Comparison of ENCODE assay signal across 8 mouse cellular contexts in the genomic region with DNA sequence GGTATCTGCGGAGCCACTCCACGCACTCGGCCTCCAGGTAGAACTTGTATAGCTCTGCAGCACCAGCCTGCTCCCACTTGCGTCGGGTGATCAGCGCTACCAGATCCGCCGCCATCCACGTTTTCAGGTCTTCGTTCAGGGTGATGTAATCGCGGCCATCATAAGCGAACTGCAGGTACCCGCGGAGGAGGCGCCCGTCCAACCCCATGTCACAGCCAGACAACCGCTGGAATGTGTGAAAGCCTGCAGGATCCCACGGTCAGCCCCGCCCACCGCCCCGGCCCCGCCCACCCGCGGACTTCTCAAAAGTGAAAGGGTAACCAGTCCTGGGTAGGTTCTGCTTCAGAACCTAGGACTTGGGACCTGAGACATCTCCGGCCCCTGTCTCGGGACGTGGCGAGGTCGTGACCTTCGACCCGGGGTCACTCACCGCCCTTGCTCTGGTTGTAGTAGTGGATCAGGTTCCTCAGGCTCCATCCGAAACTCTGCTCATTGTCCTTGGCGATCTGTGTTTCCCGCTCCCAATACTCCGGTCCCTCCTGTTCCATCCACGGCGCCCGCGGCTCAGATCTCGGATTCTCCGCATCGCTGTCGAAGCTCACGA. TPM values are rescaled to one million over a fixed set of nuclear protein-coding genes. Genes with fewer than 3 reads are reported as not detected.
DNase-seq lines count a peak whose midpoint lies in the region; ATAC-seq and TF ChIP-seq lines count a peak whose summit lies in the region.

No protein-coding gene starts in this region.

- no peaks in the 10 kb centered on the region for H3K36me3 ChIP-seq in forebrain, embryonic 16.5 days (ENCODE audit: control insufficient read depth, insufficient read depth)
- H3K36me3 ChIP-seq in lung, embryonic 14.5 days (ENCODE audit: insufficient read depth): no peaks in the 10 kb centered on the region
- no peaks in the 10 kb centered on the region for H3K36me3 ChIP-seq in neural tube, embryonic 14.5 days (ENCODE audit: control insufficient read depth, insufficient read depth, low read length)

- no peaks in the 10 kb centered on the region for H3K9me3 ChIP-seq in forebrain, embryonic 16.5 days (ENCODE audit: control insufficient read depth, low read length)
- H3K9me3 ChIP-seq in lung, embryonic 14.5 days (ENCODE audit: low read depth, low read length): no peaks in the 10 kb centered on the region
- no peaks in the 10 kb centered on the region for H3K9me3 ChIP-seq in neural tube, embryonic 14.5 days (ENCODE audit: control insufficient read depth, low read length)

- peak; percentile 64 for ATAC-seq in forebrain, embryonic 16.5 days
- ATAC-seq in lung, embryonic 14.5 days (ENCODE audit: insufficient read depth): peak; percentile 81
- peak; percentile 80 for ATAC-seq in neural tube, embryonic 14.5 days (ENCODE audit: low read depth)

- intact Hi-C loops in left cerebral cortex, adult 2 months (cut with DNase I): no loop called here
- intact Hi-C loops in left cerebral cortex, postnatal 25 days (cut with DNase I): no loop called here

- H3K4me1 ChIP-seq in forebrain, embryonic 16.5 days (replicated peaks; ENCODE audit: control insufficient read depth, insufficient read depth, low read length): peaks cover 6% of the 10 kb centered on the region
- H3K4me1 ChIP-seq in lung, embryonic 14.5 days (ENCODE audit: insufficient read depth): no peaks in the 10 kb centered on the region
- H3K4me1 ChIP-seq in neural tube, embryonic 14.5 days (ENCODE audit: control insufficient read depth, insufficient read depth, low read length): peaks cover 3% of the 10 kb centered on the region; the same call in 1 of the 2 replicates

- DNase-seq in left cerebral cortex, adult 2 months (ENCODE audit: extremely low spot score in 1 of 2, low spot score in 2 of 2): peak in 1 of 2 experiments; percentile 32
- DNase-seq in left cerebral cortex, adult 8-10 months (ENCODE audit: low spot score in 2 of 2): no peak
- peak; percentile 47 for DNase-seq in adrenal gland, postnatal 14 days
- peak; percentile 77 for DNase-seq in kidney, adult 11 months
- DNase-seq in lung, embryonic 14.5 days: peak; percentile 63
- no peak for DNase-seq in left cerebral cortex, postnatal 25 days (ENCODE audit: low spot score in 2 of 2)

- WGBS in forebrain, embryonic 16.5 days: under 1% methylated on average over 46 of the region's 46 CpGs
- WGBS in lung, embryonic 14.5 days: under 1% methylated on average over 46 of the region's 46 CpGs
- WGBS in neural tube, embryonic 14.5 days: under 1% methylated on average over 46 of the region's 46 CpGs

- peaks cover 7% of the 10 kb centered on the region; the same call in 1 of the 2 replicates for H3K27me3 ChIP-seq in forebrain, embryonic 16.5 days (replicated peaks; ENCODE audit: control insufficient read depth, insufficient read depth, low read length)
- peaks cover 13% of the 10 kb centered on the region for H3K27me3 ChIP-seq in lung, embryonic 14.5 days (ENCODE audit: insufficient read depth, low read length)
- H3K27me3 ChIP-seq in neural tube, embryonic 14.5 days (ENCODE audit: control insufficient read depth, insufficient read depth, low read length): peaks cover 2% of the 10 kb centered on the region; the same call in 1 of the 2 replicates

- peak overlapping the region; percentile 60 for H3K9ac ChIP-seq in forebrain, embryonic 16.5 days (replicated peaks; ENCODE audit: low read depth, low read length)
- H3K9ac ChIP-seq in lung, embryonic 14.5 days: peak overlapping the region; percentile 54
- H3K9ac ChIP-seq in neural tube, embryonic 14.5 days (replicated peaks; ENCODE audit: low read depth, low read length): peak overlapping the region; percentile 55

- peak overlapping the region; percentile 99 for H3K4me2 ChIP-seq in forebrain, embryonic 16.5 days (ENCODE audit: low read length)
- peak overlapping the region; percentile 94 for H3K4me2 ChIP-seq in lung, embryonic 14.5 days
- peak overlapping the region; percentile 98 for H3K4me2 ChIP-seq in neural tube, embryonic 14.5 days (ENCODE audit: low read depth, low read length)

- H3K4me3 ChIP-seq in left cerebral cortex, adult 2 months: peak overlapping the region; percentile 50
- H3K4me3 ChIP-seq in forebrain, embryonic 16.5 days (replicated peaks; ENCODE audit: low read length): peak overlapping the region; percentile 55
- H3K4me3 ChIP-seq in lung, embryonic 14.5 days (ENCODE audit: low read depth, low read length): peak overlapping the region; percentile 51
- peak overlapping the region; percentile 45 for H3K4me3 ChIP-seq in neural tube, embryonic 14.5 days (ENCODE audit: low read depth, low read length)

- no peak for TF ChIP-seq CTCF in left cerebral cortex, adult 2 months (IDR thresholded peaks at IDR 0.05)
- no peak for TF ChIP-seq CTCF in lung, embryonic 14.5 days (IDR thresholded peaks at IDR 0.05; ENCODE audit: low read depth)

- H3K27ac ChIP-seq in left cerebral cortex, adult 2 months: no peak overlapping the region
- no peak overlapping the region for H3K27ac ChIP-seq in forebrain, embryonic 16.5 days (ENCODE audit: low read length)
- no peak overlapping the region for H3K27ac ChIP-seq in lung, embryonic 14.5 days (ENCODE audit: low read depth)
- no peak overlapping the region for H3K27ac ChIP-seq in neural tube, embryonic 14.5 days (ENCODE audit: low read depth, low read length)

RNA-seq across cellular contexts. Expression of a gene that starts 25.2 kb away (rescaled TPM):
- total RNA-seq in left cerebral cortex, adult 2 months (2021): 1 to 10 TPM; 1.1 to 1.5 TPM
- total RNA-seq in left cerebral cortex, adult 8-10 months (2022): 1 to 10 TPM in 3 of 4 experiments, under 1 TPM in 1; 0.72 to 3.4 (median 2.0) TPM
- 2.2 and 3.0 TPM in 2 replicates for total RNA-seq in adrenal gland, postnatal 14 days (2021)
- 0.16 TPM in 1 of 2 replicates, not detected in the other for polyA plus RNA-seq in forebrain, embryonic 16.5 days (2015; fragmentation: Nextera tagmentation; extraction: Ambion mirVana)
- polyA plus RNA-seq in lung, embryonic 14.5 days (2014; fragmentation: Nextera tagmentation; extraction: Ambion mirVana): not detected in 2 replicates
- polyA plus RNA-seq in neural tube, embryonic 14.5 days (2014; fragmentation: Nextera tagmentation; extraction: Ambion mirVana): not detected in 2 replicates
- total RNA-seq in left cerebral cortex, postnatal 25 days (2021): 1 to 10 TPM; 1.3 TPM

RNA-seq across cellular contexts. Expression of a gene that starts 38.1 kb away (rescaled TPM):
- total RNA-seq in left cerebral cortex, adult 2 months (2021): not detected
- total RNA-seq in left cerebral cortex, adult 8-10 months (2022): under 1 TPM in 2 of 4 experiments, not detected in 2; 0.23 to 0.52 TPM
- 0.26 and 0.34 TPM in 2 replicates for total RNA-seq in adrenal gland, postnatal 14 days (2021)
- not detected in 2 replicates for polyA plus RNA-seq in forebrain, embryonic 16.5 days (2015; fragmentation: Nextera tagmentation; extraction: Ambion mirVana)
- not detected in 2 replicates for polyA plus RNA-seq in lung, embryonic 14.5 days (2014; fragmentation: Nextera tagmentation; extraction: Ambion mirVana)
- polyA plus RNA-seq in neural tube, embryonic 14.5 days (2014; fragmentation: Nextera tagmentation; extraction: Ambion mirVana): not detected in 2 replicates
- not detected for total RNA-seq in left cerebral cortex, postnatal 25 days (2021)

RNA-seq across cellular contexts. Expression of a gene that starts 40.6 kb away (rescaled TPM):
- total RNA-seq in left cerebral cortex, adult 2 months (2021): not detected
- not detected for total RNA-seq in left cerebral cortex, adult 8-10 months (2022)
- total RNA-seq in adrenal gland, postnatal 14 days (2021): not detected in 2 replicates
- not detected in 2 replicates for polyA plus RNA-seq in forebrain, embryonic 16.5 days (2015; fragmentation: Nextera tagmentation; extraction: Ambion mirVana)
- not detected in 2 replicates for polyA plus RNA-seq in lung, embryonic 14.5 days (2014; fragmentation: Nextera tagmentation; extraction: Ambion mirVana)
- polyA plus RNA-seq in neural tube, embryonic 14.5 days (2014; fragmentation: Nextera tagmentation; extraction: Ambion mirVana): not detected in 2 replicates
- total RNA-seq in left cerebral cortex, postnatal 25 days (2021): not detected

RNA-seq across cellular contexts. Expression of a gene that starts 40.8 kb away (rescaled TPM):
- total RNA-seq in left cerebral cortex, adult 2 months (2021): 10 to 100 TPM; 13.7 to 14.8 TPM
- total RNA-seq in left cerebral cortex, adult 8-10 months (2022): 10 to 100 TPM; 17.7 to 21.2 (median 18.6) TPM
- total RNA-seq in adrenal gland, postnatal 14 days (2021): 23.3 and 27.6 TPM in 2 replicates
- 4.9 and 5.3 TPM in 2 replicates for polyA plus RNA-seq in forebrain, embryonic 16.5 days (2015; fragmentation: Nextera tagmentation; extraction: Ambion mirVana)
- polyA plus RNA-seq in lung, embryonic 14.5 days (2014; fragmentation: Nextera tagmentation; extraction: Ambion mirVana): 16.0 and 16.8 TPM in 2 replicates
- polyA plus RNA-seq in neural tube, embryonic 14.5 days (2014; fragmentation: Nextera tagmentation; extraction: Ambion mirVana): 5.9 and 8.9 TPM in 2 replicates
- 1 to 10 TPM; 8.3 to 9.3 TPM for total RNA-seq in left cerebral cortex, postnatal 25 days (2021)

RNA-seq across cellular contexts. Expression of a gene that starts 45.9 kb away (rescaled TPM):
- not detected for total RNA-seq in left cerebral cortex, adult 2 months (2021)
- under 1 TPM in 1 of 4 experiments, not detected in 3; 0.43 TPM for total RNA-seq in left cerebral cortex, adult 8-10 months (2022)
- not detected in 2 replicates for total RNA-seq in adrenal gland, postnatal 14 days (2021)
- polyA plus RNA-seq in forebrain, embryonic 16.5 days (2015; fragmentation: Nextera tagmentation; extraction: Ambion mirVana): not detected in 2 replicates
- not detected in 2 replicates for polyA plus RNA-seq in lung, embryonic 14.5 days (2014; fragmentation: Nextera tagmentation; extraction: Ambion mirVana)
- not detected in 2 replicates for polyA plus RNA-seq in neural tube, embryonic 14.5 days (2014; fragmentation: Nextera tagmentation; extraction: Ambion mirVana)
- total RNA-seq in left cerebral cortex, postnatal 25 days (2021): not detected

Comparison
In these comparisons a context has a peak if more than half of its experiments do, and no peak if none do; other contexts are left out.
1. DNase-seq: peak in adrenal gland, postnatal 14 days (single experiment), kidney, adult 11 months (single experiment) and lung, embryonic 14.5 days (single experiment); none in left cerebral cortex, adult 8-10 months (0 of 2) and left cerebral cortex, postnatal 25 days (0 of 2).
2. Peak in every context shown above with its lines, with median percentiles within 50 percentile points of each other: H3K4me3 ChIP-seq, ATAC-seq, H3K4me2 ChIP-seq and H3K9ac ChIP-seq.